Mouse (Mus musculus): ENCODE results near the gene Dst.
"Not testable (repeated sequence)": the region's sequence is repeated elsewhere in the genome, so short reads cannot be mapped to it uniquely, and the experiment has no call there.

Gene Dst

DNA sequence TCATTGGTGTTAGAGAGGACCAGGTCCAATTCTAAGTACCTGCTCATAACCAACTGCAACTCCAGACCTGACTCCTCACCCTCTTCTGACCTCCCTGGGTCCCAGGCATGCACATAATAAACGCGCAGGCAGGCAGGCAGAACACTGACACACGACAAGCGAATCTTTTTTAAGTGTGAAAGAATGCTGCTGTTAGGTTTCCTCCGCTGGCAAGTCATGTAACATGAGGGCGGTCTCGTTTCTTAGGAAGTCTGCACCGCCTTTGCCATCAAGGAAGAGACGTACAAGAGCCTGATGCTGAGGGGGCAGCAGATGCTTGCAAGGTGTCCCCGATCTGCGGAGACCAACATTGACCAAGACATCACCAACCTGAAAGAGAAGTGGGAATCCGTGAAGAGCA lies 365.9 kb downstream of the Dst start:
- DNase-seq (ENCODE audit: extremely low read depth, insufficient read length, low spot score): no peak

DNA sequence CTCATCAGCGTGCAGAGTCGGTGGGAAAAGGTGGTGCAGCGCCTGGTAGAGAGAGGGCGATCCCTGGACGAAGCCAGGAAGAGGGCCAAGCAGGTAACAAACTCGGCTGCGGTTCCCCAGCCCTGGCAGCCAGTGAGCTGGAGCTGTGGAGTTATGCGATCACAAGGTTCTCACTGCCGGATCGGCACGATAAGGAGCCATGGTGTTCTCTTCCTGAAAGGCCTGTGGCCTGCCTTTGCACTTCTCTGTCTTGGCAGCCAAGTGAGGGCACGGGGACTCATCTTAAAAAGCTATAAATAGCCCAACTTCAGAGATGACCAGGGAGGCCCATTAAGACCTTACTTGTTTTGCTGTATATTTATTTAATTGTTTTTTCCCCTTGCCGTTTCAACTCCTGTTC lies 367.8 kb downstream of the Dst start:
- no peak for DNase-seq (ENCODE audit: extremely low read depth, insufficient read length, low spot score)

DNA sequence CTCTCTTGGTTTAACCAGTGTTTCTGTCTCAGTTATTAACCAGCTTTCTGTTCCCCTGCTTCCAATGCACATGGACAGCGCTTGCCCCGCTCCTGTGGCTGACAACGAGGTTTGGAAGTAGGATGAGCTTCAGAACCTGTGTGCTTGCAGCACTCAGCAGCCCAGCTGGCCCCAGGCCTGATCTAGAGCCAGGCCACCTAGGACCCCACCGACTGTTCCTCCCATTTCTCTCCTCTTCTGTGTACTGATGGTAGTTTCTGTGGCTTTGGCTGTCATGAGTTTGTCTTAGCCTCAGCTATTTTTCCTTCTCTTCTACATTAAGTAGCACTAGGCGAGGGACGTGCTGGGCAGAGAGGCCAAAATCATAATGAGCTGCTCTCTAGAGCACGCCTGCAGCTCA lies 368.7 kb downstream of the Dst start:
- DNase-seq (ENCODE audit: extremely low read depth, insufficient read length, low spot score): no peak

DNA sequence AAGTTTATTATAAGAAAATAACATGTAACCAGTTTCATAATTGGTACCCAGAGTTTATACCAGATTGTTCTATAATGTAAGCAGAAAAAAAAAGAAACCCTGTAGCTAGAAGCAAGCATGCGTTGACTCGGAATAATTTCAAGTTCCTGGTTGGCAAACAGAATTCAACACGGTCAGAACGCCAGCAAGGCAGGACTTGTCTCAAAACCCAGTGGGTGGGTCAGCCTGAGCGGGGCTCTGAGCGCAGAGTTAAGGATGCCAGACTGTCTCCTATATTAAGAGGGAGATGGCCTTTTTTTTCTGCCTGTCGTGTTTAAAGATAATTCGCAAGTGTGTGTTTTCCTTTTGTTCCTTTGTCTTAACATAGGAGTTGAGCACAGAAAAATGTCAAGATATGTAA lies 369.2 kb downstream of the Dst start:
- DNase-seq (ENCODE audit: extremely low read depth, insufficient read length, low spot score): no peak

DNA sequence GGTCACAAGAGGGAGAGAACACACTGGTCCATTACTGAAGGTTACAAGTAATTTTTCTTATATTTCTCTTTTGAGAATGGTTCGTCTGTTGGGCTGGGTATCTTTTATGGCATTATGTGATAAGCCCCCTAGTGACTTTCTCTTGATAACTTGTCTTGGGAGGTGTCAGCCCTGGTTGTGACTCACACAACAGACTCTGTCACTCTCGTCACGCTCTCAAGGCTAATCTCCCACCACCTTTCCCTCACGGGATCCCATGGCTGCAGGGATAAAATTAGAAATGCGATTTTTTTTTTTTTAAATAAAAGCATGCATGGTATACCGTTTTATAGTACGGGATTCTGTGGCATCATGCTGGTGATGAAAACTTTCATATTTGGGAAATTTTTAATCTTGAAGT lies 375.5 kb downstream of the Dst start:
- no peak for DNase-seq (ENCODE audit: extremely low read depth, insufficient read length, low spot score)

DNA sequence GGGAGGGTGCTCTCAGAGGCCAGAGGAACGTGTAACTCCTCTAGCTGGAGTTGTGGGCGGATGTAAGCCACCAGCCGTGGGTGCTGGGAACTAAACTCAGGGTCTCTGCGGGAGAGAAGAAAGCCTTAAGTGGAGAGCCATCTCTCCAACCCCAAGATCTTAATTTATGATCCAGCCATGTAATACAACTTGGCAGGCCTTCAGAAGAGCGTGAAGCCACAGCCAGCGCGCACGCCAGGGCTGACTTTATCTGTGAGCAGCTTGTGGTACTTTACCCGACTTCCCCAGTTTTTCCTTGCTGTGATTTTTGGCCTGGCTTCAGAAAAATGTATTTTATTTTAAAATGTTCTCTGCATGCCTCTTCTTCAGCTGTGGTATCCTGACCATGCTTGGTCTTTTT lies 377.0 kb downstream of the Dst start:
- no peak for DNase-seq (ENCODE audit: extremely low read depth, insufficient read length, low spot score)

DNA sequence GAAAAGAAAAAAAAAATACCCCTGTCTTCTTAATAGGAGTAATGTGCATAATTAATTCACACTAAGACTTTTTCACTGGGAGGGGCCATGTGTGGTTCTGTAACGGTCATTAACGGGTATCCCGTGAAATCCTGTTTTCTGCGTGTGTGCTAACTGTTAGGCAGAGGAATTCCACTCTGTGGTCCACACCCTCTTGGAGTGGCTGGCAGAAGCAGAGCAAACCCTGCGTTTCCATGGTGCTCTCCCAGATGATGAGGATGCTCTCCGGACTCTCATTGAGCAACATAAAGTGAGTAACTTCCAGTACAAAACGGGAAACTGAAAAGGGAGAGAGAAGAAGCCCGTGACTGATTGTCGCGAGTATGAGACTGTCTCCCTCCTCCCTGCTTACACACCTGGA lies 379.7 kb downstream of the Dst start:
- no peak for DNase-seq (ENCODE audit: extremely low read depth, insufficient read length, low spot score)

DNA sequence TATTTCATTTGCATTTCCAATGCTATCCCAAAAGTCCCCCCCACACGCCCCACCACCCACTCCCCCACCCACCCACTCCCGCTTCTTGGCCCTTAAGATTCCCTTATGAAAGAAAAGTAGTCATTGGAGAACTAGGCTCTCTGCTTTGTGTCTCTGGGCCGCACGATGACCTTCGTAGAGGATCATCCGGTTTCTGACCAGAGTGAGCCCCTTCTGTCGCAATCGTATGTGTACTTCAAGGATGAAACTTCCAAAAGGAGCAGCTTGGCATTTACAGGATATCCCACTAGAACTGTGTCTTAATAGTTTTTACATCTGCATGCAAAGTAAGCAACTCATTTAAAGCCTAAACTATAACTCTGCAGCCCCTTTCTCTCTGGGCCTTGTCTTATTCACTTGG lies 380.2 kb downstream of the Dst start:
- DNase-seq (ENCODE audit: extremely low read depth, insufficient read length, low spot score): no peak

DNA sequence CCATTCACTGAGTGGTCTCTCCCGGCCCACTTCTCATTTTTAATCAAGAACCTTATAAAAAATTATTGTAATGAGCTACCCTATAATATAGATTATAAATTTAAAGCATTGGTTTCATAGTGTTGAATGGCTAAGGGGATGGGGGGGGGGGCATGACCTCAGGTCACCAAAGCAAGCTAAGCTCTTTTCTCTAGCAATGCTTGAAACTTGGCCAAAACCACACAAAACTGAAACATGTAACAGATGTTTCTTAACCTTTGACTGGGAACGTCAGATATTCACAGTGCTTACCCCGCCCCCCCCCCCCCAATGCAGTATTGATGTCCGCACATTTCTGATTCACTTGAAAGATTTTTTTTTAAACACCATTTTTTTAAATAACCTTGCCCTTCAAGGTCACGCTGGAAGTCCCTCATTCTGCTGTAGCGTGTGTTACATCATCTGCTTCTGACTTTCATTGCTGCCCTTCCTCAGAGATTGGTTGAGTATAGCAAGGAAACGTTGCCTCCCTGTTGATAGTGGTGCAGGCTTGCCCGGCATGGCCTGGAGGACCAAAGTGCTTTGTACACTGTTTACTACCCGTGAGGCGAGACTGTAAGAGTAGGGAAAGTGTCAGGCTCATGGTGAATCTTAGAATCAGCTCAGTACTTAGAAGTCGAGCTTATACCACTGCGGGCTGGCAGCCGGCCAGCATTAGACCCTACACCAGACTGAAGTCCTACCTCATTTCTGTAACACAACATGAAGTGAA lies 380.9 kb downstream of the Dst start:
- DNase-seq (ENCODE audit: extremely low read depth, insufficient read length, low spot score): no peak

DNA sequence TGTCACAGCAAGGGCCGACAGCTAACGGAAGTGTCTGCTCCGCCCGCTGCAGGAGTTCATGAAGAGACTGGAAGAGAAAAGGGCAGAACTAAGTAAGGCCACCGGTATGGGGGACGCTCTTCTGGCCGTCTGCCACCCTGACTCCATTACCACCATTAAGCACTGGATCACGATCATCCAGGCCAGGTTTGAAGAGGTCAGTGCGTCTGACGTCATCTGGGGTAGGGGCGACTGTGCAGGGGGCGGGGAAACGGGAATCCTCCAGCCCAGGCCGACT lies 381.4 kb downstream of the Dst start:
- DNase-seq (ENCODE audit: extremely low read depth, insufficient read length, low spot score): no peak

DNA sequence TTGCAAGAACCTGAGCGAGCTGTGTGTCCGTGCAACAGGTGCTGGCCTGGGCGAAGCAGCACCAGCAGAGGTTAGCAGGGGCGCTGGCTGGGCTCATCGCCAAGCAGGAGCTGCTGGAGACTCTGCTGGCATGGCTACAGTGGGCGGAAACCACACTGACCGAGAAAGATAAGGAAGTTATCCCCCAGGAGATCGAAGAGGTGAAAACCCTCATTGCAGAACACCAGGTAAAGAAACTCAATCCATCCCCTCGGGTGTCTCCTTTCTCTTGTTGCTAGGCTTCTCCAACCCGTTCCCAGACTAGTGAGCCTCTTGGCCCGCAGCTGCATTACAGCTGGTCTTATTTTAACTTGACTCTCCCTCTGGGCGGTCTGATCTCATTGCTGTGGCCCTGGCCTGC lies 382.3 kb downstream of the Dst start:
- DNase-seq (ENCODE audit: extremely low read depth, insufficient read length, low spot score): no peak

DNA sequence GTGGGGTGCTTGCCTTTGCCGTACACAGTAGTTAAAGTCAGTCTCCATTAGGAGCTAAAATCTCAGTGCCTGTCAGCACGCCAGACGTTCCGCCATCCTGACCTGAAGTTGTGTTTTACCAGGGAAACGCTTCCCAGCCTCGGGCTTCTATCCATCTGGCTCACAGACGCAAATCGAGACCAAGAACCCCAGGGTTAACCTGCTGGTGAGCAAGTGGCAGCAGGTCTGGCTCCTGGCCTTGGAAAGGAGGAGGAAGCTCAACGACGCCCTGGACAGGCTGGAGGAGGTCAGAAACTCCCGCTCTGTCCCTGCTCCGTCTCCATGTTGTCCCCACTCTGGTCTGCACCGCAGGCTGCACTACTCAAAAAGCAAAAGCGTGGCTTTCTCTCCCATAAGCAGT lies 385.2 kb downstream of the Dst start:
- no peak for DNase-seq (ENCODE audit: extremely low read depth, insufficient read length, low spot score)

DNA sequence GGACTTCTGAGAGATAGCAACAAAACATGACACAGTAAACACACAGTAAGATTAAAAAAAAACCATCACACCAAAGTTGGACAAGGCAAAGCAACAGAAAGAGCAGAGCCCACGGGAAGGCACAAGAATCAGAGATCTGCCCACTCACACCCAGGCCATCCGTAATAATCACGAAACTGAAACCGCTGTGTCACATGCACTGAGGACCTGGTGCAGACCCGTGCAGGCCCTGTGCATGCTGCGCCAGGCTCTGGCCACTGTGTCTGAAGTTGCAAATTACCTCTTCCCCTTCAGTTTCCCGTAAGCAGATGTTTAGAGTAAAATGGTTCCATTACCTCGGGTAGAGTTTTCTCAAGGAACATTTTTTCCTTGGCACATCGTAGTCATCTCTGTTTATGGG lies 389.6 kb downstream of the Dst start:
- DNase-seq (ENCODE audit: extremely low read depth, insufficient read length, low spot score): no peak

DNA sequence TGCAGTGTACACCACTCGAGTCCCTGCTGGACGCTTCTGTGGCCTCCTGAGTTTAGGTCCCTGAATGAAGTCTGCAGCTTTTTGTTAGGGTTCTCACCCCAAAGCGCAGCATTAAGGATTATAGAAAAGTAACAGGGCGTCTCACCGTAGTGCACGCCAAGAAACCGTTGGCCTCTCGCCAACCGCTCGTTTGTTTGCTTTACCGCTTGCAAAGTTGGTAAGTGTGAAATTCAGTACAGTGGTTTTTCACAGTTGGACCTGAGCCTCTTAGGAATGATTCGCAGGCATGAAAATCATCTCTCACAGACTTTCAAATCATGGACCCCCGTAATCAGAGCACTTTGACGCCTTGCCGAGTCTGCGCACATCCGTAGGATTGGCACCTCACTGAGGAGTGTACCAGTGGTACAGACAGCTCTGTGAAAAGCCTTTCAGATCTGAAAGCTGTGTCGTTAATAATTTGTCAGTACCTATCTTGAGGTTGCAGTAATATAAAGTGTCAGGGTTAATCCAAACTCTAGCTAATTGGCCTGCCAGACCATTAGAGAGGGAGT lies 390.7 kb downstream of the Dst start:
- no peak for DNase-seq (ENCODE audit: extremely low read depth, insufficient read length, low spot score)

DNA sequence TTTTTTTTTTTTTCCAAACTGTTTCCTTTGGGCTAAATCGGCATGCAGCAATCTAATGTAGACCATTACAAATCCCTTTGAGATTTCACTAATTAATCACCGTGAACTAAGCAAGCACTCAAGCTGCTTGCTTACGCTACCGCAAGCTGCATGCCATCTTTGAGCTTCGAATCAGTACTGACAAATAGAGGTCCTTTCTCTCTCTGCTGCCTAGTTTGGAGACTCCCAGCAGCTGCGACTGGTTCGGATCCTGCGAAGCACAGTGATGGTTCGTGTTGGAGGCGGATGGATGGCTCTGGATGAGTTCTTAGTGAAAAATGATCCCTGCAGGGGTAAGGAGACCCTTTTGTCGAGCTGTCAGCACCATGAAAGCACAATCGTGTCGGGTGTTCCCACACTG lies 391.5 kb downstream of the Dst start:
- DNase-seq (ENCODE audit: extremely low read depth, insufficient read length, low spot score): no peak

DNA sequence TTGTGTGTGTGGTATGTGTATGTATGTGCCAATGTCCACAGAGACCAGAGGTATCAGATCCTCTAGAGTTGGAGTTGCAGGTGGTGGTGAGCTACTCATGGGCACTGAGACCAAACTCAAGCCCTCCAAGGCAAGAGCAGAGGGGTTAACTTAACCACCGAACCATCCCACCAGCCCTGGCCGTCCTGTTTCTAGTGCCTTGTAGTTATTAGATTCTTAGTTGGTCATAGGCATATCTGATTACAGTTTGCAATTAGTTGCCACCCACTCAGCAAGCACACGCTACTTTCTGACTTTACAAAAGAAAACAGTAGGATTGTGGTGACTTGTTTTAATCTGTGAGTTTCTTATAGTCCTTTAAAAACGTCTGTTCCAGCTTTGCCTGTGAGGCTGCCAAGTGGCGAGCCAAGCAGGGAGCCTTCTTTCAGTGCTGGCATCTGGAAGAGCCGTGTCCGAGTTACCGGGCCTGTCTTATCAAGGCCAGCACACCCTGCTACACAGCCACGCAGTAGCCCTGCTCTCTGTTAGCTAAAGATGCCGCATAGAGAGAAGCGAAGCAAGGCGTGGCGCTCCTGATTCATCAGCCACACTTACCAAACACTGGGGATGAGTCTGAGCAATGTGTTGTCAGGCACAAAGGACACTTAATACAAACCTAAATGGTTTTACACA lies 392.4 kb downstream of the Dst start:
- DNase-seq (ENCODE audit: extremely low read depth, insufficient read length, low spot score): no peak

DNA sequence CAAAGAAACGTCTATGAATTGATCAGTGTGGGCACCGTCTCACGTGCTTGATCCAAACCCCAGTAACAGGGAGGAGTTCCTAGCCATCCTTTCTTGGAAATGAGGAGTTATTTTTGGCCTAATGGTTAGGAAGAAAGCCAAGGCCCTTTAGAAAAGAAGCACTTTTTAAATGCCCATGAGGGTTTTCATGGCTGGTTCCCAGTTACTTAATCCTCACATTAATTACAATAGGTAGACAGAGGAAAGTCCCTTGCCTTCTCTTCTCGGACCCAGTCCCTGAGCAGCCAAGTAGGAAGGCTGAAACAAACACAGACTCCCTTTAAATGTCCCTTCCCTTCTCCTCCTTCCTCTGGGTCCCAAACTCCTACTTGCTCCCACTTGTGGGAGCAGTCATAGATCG lies 396.2 kb downstream of the Dst start:
- DNase-seq (ENCODE audit: extremely low read depth, insufficient read length, low spot score): no peak

DNA sequence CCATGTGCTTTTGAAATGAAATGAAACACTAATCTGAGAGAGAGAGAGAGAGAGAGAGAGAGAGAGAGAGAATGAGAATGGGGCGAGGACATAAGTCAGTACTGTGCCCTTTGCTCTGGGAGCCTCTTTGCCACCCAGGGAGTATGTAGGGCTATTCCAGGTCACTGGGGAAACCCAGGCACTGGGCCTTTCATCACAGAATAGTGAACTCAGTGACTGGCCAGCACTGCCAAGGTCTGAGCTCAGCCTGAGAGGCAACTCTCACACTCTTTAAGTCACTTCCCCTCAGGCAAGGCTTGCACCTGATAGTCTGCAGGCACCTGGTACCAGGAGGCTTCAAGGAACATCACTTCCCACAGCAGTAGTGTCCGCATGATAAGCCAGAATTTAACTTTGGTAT lies 398.7 kb downstream of the Dst start:
- DNase-seq (ENCODE audit: extremely low read depth, insufficient read length, low spot score): no peak

DNA sequence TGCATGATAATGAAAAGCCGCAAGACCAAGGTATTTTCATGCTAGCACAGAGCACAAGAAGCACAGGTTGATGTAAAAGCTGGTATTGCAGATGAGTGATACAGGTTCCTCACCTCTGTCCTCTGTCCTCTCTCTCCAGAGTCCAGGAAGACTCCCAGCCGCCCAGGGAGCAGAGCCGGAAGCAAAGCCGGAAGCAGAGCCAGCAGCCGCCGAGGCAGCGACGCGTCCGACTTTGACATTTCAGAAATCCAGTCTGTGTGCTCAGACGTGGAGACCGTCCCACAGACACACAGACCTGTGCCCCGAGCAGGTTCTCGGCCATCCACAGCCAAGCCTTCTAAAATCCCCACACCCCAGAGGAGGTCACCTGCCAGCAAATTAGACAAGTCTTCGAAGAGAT lies 399.2 kb downstream of the Dst start:
- DNase-seq (ENCODE audit: extremely low read depth, insufficient read length, low spot score): no peak

DNA sequence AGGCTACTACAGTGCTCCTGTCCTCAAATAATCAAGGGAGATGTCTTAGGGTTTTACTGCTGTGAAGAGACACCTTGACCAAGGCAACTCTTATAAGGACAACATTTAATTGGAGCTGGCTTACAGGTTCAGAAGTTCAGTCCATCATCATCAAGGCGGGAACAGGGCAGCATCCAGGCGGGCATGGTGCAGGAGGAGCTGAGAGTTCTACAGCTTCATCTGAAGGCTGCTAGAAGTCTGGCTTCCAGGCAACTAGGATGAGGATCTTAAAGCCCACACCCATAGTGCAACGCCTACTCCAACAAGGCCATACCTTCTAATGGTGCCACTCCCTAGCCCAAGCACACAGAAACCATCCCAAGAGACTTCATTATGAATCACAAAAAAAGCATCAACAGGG lies 400.8 kb downstream of the Dst start:
- not testable (repeated sequence) for DNase-seq (ENCODE audit: extremely low read depth, insufficient read length, low spot score)

DNA sequence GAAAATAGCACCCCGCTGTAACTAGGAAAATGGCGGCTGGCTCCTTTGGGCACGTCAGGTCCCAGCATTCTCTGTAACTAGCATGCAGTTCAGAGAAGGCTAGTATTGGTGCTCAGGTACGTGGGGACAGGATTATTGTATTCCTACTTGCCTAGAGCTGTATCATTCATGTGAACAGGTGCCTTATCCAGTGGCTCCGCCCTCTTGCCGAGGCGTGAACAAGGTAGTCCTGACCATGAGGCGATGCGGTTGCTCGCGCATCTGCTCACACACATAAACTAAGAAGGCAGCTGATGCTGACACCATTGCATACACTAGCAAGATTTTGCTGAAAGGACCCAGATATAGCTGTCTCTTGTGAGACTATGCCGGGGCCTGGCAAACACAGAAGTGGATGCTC lies 401.4 kb downstream of the Dst start:
- DNase-seq (ENCODE audit: extremely low read depth, insufficient read length, low spot score): no peak

DNA sequence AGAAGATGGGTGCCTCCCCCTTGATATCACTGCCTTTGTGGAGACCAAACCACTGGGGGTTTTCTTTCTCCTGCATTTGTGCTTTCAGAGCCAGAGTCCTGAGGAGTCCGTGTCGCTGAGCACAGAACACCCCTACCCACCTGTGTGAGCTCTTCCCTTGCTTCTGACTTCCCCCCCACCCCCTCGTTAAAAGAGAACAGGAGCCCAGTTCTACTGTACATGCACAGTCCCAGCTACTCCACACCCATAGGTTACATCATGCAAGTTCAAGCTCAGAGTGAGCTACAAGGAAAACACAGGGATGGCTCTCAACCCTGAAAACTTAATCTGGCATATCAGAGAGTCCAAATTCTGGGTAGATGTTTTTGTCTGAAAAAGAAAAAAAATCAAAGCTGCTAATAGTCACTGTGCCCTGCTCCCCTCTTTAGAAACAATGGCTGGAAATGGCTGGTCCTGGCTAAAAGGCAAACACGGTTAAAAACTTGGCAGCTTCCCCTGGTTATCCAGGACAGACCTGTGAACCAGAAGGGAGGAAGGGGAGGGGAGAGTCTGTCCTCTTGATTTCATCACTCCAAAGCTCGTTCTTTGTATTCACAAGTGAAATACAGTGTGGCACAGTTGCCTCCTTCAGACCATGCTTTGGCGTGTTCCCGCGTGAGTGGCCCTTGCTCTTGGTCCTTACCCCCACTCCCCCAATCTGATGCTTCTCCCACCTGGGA lies 402.7 kb downstream of the Dst start:
- no peak for DNase-seq (ENCODE audit: extremely low read depth, insufficient read length, low spot score)
